Mouse (Mus musculus) 3T3-L1 (cell line): ENCODE data around the gene Kcnj14.

Experiments
- DNase-seq: peaks from one replicate; pipeline ENCODE4 v3.0.0-alpha.2; 2015; ENCODE audit warnings: low read depth, low spot score

The Kcnj14 gene

DNA sequence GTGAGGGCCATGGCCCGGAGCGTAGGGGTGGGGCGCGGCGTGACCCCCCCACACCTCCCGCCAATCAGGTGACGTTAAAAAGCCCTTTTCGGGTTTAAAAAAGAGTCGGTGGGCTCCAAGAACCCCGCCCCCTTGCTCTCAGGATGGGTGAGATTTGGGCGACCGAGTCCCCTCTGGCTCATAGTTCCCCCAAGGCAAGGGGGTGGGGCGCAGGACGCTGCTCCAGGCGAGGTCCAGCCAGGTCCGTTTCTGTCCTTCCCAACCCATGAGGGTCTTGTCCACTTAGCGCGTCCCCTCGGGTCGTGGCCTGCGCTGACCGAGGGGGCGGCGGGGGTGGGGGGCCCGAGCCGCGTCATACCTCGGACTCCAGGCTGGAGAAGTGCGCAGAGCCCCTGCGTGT, 7.8 kb upstream of the Kcnj14 start:
- DNase-seq, result no peak

DNA sequence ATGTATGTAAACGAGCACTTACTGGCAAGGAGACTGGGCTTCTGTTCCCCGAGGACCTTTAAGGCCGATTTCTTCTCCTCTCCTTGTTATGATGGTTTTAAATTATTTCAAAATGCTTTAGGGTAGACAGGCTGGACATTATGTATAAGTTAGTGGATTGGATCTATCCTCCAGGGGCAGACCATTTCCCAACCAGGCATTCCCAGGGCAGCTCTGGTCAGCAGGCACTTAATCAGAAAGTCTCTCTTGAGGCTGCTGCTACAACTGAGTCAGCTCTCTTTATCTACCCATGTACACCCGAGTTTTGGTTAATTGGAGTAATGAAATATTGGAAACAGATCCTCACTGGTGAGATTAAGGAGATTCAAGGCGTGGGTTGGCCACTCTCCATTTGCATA, 6.5 kb upstream of the Kcnj14 start:
- DNase-seq, result peak; percentile 49

DNA sequence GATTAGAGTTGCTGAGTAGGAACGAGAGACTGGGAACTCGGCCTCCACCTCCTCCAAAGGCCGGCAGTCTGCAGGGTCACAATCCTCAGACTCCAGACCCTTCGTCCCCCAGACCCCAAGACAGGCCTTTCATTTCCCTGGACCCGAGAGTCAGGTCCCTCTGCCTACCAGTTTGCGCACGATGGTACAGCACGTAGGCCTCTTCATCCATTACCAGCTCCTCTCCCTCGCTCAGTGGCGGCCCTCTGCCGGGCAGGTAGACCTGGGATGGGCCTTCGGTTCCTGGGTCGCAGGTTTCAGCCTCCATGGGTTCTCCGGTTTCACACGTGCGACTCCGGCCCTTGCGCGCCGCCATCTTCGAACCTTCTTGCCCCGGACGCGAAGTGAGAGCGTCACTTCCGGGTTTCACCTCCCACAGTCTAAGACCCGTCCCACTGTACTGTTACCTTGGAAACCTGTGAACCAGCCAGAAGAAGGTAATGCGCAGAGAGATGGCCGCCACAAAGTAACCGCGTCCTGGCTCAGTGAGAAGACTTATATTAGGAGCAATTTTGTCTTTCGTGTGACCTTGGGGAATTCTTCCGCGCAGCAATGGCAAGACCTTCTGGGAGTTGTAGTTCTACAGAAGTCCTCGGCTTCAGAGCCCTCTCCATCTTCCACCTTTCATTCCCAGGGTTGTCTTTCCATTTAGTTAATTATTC, 6.0 kb upstream of the Kcnj14 start, which contains the start of gene Grwd1:
Gene Grwd1 (minus strand): TSS at position 518 of the 701 bp plus-strand sequence.
- DNase-seq, result peak; percentile 94

DNA sequence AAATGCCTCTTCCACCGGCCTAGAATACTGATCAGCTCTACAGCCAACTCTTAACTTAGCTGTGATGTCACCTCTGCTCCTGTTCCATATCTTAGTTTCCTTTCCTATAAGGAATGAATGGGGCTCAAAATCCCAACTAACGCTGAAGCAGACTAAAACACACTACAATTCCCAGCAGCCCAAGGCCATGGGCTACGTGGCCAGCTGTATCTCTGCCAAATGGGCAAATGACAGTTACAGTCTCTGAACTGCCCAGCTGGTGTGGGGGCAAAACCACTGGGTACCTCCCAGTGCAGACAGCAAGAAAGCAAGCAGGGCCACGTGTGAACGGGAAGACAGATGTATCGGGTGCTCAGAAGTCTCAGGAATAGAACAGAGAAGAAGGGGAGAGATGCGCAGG, 2.0 kb upstream of the Kcnj14 start:
- no peak for DNase-seq

DNA sequence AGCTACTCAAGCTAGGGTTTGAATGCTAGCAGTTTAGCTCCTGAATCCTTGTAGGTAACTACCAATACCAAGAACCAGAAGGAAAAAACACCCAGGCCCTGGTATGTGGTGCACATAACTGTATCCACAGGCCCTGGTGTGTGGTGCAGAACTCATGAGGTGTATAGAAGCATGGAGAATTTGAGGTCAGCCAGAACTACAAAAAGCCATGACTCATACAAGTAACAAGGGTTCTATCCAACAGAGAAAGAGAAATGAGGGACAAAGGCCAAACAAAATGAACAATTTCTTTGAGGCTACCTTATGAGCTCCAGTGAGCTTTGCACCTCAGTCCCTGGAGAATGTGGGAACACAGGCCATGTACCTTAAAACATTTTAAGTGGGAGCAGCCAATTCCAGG, 3.7 kb downstream of the Kcnj14 start:
- DNase-seq, result peak; percentile 72

DNA sequence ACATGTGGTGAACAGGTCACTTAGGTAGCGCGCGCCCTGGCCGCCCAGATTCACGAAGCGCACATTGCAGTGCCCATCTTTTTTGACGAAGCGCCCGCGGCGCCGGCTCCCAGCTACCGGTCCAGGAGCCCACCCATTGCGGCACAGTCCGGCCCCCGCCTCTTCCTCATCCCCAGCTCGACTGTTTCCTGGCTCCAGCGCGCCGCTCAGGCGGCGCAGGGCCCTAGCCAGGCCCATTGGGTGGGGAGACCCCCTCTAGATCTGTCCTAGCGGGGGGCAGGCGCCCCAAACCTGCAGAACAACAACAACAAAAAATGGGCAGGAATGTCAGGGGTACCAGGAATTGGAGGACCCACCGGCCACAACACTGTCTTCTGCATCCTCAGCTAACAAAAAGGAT, 4.7 kb downstream of the Kcnj14 start:
- no peak for DNase-seq

DNA sequence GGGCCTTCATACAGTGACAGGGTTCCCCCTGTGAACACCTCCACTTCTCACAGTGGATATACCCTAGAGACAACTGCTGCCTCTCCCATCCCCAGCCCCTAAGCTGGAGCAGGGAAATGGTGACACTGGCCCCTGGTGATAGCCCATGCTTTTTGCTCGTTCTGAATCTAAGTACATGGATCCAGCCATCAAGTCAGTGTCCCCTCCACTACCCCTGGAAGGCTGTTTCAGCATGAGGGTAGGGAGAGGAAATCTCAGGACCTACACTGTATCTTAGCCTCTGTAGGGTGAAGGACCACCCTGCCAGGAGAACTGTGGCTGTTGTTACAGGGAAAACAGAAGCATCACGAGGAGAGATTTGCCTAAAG, 8.6 kb downstream of the Kcnj14 start:
- DNase-seq, result no peak

DNA sequence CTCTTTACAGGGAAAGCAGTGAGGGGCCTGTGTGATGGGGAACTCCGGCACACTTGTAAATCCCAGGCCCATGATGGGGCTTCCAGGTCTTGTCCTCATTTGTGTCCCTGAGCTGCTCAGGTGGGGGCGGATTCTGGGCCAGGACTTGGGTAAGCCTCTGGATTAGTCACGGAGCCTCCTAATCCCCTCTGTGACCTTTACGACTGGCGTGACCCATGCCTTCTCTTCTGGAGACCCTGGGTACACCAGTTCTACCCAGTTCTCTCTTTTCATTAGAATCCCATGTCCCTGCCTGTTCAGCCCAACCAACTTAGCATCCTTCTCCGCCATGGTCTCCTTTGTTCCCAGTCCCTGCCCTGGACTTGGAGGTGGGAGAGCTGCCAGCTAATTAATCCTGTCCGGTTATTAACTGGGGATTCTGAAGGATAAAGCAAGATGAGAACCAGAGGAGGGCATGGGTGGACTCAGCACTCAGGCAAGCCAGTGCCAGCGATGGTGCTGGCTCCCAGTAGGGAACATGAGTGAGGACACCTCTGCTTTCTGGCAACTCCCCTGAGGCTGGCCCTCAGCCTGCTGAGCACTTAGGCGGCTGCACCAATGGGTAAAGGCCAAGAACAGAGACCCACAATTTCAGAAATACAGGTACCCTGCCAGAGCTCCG, 9.1 kb downstream of the Kcnj14 start:
- DNase-seq, result no peak

DNA sequence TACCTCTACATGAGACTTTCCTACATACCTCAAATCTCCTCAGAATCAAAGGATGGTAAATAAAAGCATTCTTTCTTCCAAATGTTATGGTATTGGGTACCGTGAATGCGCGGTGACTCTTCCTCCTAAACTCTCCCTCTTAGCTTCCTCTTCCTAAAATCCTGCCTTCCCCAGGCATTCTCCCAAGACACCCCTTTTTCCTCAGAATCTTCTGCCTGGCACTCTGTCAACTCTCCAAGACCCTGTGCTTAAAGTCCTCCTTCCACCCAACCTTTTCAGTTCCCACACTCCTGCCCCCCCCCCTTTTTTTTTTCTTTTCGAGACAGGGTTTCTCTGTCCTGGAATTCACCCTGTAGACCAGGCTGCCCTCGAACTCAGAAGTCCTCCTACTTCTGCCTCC, 9.7 kb downstream of the Kcnj14 start:
- DNase-seq, result no peak

DNA sequence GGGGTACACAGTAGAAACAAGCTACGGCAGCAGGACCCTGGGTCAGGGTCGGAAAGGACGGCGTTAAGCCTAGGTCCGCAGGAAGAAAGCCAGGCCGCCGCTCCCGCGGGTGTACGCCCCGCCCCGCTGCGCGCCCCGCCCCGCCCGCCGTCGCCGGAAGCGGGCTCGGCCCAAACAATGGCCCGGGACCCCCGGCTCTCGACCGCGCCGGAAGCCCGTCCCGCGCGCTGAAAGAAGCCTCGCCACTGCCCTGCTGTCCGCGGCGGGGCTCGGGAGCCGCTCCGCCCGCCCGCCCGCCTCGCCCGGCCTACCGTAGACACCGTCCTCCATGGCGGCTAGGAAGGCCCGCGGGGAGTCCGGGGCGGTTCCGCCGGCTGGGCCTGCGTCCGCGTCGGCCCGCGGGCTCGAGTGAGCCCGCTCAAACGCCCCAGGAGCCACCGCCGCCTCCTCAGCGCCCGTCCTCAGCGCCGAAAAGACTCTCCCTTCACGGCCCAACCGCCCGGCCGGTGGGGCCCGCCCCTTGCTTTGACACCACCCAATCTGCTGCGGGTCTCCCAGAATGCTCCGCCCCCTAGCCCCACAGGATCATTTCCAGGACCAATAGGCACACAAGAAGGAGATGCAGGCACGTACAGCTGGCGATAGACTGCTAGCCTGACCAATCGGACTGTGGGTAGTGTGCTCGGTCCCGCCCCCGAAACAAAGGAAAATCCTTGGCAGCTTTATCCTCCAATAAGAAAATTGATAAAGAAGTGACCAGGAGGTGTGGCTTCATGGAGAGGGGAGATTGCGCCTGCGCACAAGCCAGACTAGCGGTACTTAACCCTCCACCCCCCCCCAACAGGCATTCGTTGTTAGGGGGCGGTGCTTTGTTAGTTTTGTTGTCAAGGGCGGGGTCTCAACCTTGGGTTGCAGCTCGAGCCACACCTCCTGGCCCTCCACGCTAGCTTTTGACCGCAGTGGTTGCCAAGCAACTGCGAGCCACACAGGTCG, 10.5 kb downstream of the Kcnj14 start, which contains the start of gene Cyth2:
Gene Cyth2 (minus strand): TSS at position 795 of the 993 bp plus-strand sequence.
- DNase-seq, result peak; percentile 99

DNA sequence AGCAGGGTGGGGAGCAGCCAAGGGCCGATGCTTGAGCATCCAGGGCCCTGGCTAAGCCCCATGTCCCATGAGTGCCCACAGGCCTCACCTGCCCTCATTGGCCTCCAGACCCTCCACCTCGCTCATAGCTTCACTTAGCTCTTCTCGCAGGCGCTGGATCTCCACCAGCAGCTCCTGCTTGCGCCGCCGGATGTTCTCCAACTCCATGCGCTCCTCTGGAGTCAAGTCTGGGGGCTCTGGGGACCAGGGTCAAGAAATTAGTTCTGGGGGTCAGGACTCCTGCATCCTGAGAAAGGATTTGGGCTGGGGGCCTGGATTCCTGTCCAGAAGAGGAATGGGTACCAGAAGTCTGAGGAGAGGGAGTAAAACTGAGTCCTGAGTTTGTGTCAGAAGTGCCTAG, 11.7 kb downstream of the Kcnj14 start:
- DNase-seq, result no peak

DNA sequence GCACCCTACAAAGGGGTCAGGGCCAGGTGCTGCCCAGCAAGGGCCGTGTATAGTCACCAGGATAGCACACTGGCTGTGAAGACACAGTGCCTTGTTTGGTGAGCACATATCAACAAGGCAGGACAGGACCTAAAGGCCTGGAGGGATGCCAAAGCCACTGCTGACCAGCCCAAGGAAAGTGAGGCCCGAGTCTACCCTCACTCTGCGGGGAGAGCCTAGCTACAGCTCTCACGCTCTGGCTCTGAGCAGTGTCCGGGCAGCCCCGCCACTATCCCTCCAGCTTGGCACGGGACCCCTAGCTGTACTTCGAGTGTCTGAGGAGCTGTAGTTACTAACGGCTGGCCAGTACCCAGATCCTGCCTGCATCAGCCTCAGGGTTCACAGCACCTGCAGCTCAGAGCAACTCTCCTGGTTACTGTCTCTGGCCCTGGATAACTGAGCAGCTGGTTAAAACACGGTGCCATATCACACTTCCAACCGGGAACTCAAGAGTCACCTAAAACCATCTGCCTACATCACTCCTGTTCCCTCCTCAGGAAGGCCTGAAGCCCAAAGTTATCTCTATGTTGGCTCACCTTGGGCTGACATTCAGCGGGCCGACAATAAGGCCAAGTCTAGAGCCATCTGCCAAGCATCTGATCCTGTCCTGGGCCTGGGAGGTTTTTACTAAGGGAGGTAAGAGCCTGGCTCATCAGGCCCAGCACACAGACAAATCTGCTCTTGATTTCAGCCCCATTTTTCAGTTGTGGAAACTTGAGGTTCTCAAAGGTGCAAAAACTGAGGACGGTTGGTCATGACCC, 15.1 kb downstream of the Kcnj14 start:
- DNase-seq, result no peak

DNA sequence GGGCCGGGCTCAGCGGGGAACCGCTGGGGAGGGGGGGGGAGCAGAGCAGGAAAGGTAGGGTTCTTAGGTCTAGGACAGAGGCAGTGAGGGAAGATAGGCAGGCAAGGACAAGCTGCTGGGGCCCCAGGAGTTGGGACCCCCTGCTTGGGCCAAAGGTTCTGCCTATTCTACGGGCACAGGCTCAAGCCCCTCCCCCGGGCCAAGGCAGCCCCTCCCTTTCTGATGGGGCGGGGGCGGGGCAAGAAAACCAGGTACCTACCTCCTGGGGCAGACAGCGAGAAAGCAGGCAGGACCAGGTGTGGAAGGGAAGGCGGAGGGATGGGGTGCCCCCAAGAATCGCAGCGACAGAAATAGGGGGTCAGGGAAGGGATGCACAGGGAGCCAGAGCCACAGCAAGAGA, 16.1 kb downstream of the Kcnj14 start:
- no peak for DNase-seq

DNA sequence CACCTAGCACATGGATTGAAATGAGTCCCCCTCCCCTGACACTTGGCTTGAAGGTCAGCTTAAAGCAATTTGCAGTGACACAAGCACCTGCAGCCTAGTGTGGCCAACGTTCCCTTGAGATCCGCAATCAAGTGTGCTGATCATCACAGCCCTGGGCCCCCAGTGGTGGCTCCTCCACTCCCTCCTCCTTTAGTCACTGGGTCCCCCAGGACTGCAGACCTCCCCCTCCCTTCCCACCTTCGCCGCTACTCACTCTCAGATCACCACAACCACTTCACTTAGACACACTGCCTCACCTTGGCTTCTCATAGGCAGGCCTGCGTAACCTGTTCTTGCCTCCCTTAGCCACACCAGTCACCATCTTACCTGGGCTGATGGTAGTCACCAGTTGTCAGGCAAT, 18.6 kb downstream of the Kcnj14 start:
- no peak for DNase-seq

DNA sequence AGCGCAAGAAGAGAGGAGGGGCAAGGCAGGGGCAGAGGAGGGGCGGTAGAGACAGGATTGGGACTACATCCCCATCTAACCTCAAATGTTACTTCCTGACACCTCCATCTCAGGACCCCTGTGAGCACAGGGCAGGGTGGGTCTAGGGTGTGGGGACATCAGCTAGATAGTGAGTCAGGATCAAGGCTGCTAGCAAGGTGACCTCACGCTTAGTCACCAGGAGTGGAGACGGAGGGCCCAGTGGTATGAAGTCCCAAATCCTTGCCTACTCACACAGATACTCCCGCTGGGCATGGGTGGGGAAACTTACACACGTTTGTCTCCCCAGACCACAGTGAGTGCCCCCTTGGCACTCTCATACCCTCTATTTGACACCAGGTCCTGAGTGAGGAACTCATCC, 22.0 kb downstream of the Kcnj14 start:
- peak; percentile 84 for DNase-seq

DNA sequence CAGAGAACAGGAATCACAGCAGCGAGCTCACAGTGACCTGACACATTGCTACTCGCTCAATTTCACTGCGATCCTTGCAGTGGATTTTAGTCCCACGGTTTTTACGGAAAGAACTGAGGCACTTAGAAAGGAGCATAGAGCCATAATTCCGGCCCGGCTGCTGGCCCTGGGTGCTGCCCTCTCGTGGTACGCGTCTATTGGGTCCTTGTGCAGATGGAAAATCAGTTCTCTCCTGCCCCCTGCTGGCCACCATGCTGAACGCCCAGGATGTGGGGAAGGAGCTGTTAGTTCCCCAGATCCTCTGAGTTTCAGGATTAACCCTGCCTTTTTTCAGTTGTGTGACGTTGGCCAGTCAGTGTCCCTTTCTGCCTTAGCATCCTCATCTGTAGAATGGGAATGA, 23.2 kb downstream of the Kcnj14 start:
- DNase-seq, result peak; percentile 95

DNA sequence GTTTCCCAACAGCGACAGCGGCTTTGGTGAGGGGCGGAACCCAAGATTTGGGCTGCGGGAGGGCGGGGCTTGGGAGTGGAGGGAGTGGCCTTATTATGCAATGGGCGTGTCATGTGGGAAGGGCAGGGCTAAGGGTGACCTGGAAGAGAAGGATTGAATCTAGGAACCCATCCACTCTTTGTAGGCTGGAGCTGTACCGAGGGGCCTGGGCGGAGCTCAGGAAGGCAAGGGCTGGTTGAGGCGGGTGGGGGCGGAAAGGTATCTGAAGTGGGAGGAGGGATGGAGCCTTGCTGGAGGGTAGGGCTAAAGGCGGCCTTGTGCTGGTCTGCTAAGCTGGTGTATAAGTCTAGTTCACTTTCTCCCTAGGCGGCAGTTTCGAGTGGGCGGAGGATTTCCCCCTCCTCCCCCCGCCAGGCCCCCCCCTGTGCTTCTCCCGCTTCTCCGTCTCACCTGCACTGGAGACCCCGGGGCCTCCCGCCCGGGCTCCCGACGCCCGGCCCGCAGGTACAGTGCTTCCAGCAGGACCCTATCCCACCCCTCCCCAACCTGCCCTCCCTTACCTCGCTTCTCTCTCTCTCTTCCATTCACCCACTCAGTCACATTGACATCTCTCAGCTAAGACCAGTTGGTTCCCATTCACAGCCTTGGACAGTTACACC, 23.9 kb downstream of the Kcnj14 start:
- DNase-seq, result no peak

DNA sequence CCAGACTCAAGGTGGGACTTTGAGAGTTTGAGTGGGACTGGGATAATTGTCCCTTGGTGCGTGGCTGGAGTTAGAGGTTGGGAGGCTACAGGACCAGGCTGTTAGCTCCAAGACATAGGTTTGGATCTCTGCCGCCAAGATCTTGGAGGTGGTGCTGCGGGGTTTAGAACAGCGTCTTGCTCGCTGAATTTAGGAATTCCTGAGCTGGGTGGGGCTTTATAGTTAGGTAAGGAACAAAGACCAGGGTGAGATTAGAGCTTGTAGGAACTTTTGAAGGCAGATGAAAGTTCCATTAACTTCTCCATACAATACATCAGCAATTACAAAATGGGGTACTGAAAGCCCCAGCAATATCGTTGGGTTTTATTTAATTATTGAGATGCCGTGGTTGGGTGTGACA, 24.6 kb downstream of the Kcnj14 start:
- DNase-seq, result no peak

DNA sequence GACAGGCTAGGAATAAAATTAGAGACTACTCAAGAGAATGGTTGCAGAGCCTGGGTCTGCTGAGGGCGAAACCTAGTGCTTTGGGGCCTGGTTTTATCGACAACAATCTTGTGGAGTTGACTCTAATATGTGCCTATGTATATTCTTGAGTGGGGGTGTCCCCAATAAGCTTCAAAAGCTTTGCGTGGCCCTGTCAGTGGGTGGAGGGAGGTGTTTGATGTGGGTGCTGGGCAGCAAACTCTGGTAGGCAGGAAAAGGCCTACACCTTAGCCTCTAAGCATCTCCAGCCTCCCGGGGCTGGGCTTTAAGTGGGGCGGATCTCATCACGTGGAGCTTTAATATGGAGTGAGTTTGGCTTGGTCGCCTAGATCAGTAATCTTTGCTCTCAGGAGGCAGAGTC, 25.7 kb downstream of the Kcnj14 start:
- no peak for DNase-seq

DNA sequence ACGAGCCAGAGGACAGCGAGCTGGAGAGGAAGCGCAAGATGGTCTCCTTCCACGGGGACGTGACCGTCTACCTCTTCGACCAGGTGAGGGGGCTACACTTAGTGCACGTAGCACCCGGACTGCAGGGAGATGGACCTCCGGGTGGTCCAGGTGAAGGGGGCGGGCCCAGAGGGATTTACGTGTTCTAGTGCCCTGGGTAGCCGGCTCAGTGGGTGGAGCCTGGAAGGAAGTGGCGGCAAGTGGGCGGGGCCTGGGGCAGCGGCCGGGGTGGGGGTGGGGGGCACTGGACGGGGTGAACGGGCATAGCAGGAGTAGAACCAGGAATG, 26.1 kb downstream of the Kcnj14 start:
- DNase-seq, result no peak
